Mouse (Mus musculus): Measurements from ENCODE around the gene Gdap1l1.

DNA sequence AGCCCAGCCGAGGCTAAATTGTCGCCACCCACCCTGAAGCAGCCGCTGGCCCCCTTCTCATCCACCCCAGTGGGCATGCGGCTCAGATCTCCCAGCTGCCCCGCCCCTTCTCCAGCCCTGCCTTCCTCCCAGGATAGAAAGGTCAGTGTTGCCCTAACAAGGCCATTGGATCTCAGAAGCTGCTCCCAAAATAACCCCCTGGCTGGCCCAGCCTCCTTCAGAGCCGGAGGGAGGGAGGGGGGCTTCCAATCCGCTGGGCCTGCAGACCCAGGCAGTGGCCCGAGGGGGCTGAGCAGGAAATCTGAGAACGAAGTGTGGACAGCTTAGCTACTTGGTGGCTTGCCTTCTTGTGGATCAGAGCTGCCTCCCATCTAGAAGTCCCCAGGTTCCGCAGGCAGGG lies 40.4 kb upstream of the Gdap1l1 start, which contains the start of gene Jph2:
- no peak for TF ChIP-seq CTCF (IDR thresholded peaks at IDR 0.05; ENCODE audit: low read depth, low read length)
- no peak for TF ChIP-seq GATA1 (IDR thresholded peaks at IDR 0.05; ENCODE audit: borderline replicate concordance, low read length)
- TF ChIP-seq TAL1 (conservative IDR thresholded peaks at IDR 0.05; ENCODE audit: low read depth, low read length), result no peak
